Mouse (Mus musculus): Measurements from ENCODE around the gene Ung.

Ung gene

DNA sequence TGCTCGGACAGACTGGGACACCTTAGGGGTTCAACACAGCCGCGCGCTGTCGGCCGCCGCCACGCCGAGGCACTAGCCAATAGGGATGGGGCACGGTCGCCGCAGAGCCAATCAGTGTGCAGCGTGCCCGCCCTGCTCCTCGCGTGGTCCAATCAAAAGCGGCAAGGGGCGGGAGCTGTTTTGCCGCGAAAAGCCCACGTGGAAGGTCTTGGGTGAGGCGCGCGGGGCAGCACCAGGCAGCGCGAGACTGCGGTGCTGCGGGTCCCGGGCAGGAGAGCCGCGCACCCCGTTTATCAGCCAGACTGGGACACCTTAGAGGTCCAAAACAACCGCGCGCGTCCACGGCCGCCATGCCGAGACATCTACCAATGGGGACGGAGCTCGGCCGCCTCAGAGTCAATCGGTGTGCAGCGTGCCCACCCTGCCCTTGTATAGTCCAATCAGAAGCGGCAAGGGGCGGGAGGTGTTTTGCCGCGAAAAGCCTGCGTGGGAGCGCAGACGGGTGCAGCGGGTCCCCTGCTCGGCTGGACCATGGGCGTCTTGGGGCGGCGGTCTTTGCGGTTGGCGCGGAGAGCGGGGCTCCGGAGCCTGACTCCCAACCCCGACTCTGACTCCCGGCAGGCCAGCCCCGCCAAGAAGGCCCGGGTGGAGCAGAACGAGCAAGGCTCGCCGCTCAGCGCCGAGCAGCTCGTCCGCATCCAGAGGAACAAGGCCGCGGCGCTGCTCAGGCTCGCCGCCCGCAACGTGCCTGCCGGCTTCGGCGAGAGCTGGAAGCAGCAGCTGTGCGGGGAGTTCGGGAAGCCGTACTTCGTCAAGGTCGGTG lies 723 bp downstream of the Ung start:
- DNase-seq (ENCODE audit: low read depth, low spot score) = peak; percentile 96

DNA sequence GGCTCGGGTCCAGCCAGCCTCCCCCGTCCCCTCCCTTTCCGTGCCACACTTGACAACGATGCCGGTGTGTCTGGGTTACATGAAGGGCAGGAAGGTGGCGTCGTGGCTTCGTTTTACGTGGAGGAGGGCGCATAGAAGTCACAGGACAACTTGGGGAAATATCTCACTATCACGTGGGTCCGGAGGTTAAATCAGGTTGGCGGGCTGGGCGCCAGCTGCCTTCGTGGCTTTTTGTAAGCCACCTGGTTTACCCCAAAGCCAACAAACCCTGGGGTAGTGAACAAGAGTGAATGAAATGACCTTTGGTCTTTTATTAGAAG lies 1.3 kb downstream of the Ung start:
- DNase-seq (ENCODE audit: low read depth, low spot score) = peak; percentile 84

DNA sequence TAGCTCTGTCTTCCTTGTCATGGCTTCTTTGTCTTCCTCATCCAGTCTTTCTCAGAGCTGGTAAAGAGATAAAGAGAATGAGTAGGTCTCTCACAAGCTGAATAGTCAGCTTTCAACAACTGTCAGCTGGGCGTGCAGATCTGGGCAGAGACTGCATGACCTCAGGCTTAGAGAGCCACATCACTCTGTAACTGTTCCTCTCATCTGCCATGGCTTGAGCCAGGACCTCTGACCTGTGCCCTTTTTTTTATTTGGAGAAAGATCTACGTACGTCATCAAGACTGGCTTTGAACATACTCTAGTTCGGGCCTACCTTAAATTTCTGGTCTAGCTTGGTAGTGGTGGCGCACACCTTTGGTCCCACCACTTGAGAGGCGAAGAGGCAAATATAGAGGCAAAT lies 2.7 kb downstream of the Ung start:
- no peak for DNase-seq (ENCODE audit: low read depth, low spot score)

DNA sequence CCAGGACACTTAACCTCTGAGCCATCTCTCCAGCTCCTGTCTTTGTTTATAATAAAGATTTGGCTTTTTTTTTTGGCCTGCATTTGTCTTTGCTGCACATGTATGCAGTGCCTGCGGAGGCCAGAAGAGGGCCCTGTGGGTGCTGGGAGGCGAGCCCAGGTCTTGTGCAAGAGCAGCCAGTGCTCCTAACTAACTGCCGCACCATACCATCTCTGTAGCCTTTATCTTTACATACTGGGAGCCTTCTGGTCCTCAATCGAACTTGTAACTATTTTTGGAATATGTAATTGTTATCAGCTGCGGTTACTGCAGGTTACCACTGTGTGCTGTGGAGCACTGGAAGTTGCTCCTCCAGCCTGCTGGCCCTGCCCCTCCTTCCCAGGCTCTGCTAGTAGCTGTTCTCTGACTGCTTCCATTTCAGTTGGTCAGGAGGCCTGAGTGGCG lies 3.9 kb downstream of the Ung start:
- peak; percentile 58 for DNase-seq (ENCODE audit: low read depth, low spot score)

DNA sequence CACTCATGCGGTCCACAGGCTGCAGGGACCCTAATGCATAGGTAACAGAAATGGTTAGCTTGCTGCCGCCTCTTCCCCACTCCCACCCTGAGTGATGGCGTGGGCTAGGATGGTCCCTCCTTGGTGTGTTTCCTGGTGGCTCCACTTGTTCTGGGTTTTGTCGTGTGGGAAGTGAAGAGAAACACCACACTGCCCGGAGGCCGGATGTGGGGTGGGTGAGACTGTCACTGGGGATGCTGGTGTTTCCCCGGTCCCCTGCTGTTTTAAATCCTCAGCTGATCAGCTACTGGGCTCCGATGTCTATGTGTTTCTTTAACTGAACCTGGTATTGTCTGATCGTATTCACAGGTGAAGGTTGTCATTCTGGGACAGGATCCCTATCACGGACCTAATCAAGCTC lies 5.3 kb downstream of the Ung start:
- no peak for DNase-seq (ENCODE audit: low read depth, low spot score)

DNA sequence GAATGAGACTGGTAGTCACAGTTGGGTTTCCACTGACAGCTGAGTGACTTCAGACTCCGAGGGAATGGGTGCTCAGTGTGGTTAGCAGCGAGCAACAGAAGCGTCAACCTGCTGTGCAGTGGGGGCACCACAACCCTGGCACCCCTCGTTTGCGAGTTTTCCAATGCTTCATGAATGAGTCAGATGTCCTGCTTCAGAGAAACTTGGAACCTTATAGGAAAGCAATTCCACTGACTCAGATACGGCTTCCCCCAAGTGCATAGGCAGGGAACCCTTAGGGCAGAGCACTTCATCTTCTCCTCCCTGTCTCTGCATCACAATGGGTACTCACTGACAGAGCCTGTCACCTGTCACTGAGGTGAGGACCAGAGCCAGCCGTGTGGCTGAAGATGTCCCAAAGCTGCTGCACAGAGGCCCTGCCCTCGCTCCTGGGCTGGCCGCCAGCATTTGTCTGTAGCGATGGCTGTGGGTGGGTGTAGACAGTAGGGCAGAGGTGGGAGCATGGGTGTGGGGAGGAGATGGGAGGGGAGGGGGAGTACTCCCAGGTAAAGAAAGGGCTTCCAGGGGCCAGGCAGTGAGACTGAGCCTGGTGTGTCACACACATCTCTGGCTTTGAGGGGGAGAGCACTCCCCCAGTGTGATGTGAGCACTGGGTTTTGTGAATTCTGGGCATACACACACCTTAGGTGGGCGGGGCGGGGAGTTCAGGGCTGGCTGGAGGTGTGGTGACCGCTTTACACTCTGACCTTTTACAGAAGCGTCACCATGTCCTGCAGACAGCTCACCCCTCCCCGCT lies 7.5 kb downstream of the Ung start:
- DNase-seq (ENCODE audit: low read depth, low spot score) = no peak

DNA sequence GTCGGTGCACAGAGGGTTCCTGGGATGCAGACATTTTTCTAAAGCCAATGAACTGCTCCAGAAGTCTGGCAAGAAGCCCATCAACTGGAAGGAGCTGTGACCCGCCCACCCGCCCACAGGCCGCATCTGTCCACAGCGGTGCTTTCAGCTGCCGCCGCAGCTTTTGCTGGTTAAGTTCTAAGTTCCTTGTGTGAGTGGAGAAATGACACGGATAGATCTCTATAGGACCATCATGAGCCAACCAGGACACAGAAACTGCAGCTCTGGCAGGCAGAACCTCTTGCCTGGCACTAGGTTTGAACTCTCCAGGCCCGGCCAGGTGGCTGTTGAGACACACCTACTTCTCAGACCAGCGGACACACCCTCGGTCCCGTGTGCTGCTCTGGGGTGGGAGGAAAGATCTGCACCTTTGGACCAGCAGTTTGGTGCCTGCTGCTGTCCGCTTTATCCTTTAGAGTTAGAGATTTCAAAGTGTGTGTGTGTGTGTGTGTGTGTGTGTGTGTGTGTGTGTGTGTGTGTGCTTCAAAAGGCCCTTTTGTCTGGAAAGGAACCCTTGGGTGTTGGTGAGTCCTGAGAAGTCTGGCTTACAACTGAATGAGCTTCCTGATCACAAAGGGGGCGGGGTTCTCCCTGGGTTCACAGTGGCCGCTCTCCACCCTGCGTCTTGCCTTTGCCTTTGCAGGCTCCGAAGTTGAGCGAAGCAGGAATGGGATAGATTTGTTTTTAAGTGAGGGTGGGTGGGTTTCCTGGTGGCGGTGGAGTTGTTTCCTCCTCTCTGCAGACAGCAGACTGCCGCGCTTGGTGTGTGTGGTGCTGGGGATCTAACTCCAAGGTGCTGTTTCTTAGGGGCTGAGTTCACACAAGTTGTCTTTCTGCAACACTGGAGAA lies 8.3 kb downstream of the Ung start:
- peak; percentile 59 for DNase-seq (ENCODE audit: low read depth, low spot score)

DNA sequence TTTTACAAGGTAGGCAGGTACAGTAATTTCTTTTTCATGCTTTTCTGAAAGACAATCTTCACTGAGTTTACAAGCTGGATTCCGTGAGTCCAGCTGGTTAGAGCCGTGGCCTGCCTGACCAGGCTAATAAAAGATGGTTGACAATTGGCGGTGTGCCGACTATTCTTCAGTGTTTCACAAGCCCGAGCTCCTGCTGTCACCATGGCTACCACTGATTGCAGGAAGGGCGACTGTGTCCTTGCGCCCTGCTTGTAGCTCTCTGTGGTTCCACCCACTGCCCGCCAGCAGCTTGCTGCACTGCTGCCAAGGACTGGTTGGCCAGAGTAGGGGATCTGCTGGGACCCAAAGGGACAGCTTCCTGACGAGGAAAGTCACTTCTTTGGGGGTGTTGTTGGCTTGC lies 9.0 kb downstream of the Ung start:
- no peak for DNase-seq (ENCODE audit: low read depth, low spot score)

DNA sequence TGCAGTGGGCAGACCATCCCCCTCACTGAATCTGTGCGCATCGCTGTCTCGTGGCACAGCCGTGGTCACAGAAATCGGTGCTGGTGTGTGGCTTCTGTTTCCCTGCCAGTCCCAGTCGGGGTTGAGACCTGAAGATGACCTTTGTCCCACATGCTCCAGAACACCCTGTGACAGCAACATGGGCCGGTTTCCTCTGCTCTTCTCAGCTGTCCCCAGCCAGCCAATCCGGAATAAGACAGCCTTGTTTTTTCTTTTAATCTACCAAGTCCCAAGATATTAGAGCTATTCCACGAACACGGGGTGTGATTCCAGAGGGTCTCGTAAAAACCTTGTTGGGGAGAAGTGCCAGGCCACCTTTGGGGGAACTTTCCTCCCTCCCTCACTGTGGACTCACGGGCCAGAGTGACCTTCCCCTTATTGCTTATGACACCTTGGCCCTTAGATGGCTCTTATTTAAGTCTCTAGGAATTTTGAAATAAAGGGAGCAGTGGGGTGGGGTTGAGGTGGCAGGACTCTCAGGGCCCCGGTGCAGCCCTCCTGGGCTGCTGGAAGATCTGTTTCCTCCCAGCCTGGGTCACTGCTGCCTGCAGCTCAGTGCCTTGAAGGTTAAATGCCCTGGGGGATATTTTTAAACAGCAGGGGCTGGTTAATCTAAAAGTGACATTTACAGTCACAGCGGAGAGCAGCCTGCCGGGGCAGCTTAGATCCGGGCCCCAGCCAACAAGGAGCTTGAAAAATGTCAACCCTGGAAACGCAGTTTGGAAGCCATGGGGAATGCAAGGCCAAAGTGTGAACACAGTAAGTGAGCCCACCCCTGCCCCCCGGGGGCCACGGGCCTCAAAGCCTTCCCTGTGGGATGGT lies 16.1 kb downstream of the Ung start, which contains the start of gene Acacb:
Acacb (plus strand) TSS at position 508 of the 861 bp plus-strand sequence.
- peak; percentile 52 for DNase-seq (ENCODE audit: low read depth, low spot score)

DNA sequence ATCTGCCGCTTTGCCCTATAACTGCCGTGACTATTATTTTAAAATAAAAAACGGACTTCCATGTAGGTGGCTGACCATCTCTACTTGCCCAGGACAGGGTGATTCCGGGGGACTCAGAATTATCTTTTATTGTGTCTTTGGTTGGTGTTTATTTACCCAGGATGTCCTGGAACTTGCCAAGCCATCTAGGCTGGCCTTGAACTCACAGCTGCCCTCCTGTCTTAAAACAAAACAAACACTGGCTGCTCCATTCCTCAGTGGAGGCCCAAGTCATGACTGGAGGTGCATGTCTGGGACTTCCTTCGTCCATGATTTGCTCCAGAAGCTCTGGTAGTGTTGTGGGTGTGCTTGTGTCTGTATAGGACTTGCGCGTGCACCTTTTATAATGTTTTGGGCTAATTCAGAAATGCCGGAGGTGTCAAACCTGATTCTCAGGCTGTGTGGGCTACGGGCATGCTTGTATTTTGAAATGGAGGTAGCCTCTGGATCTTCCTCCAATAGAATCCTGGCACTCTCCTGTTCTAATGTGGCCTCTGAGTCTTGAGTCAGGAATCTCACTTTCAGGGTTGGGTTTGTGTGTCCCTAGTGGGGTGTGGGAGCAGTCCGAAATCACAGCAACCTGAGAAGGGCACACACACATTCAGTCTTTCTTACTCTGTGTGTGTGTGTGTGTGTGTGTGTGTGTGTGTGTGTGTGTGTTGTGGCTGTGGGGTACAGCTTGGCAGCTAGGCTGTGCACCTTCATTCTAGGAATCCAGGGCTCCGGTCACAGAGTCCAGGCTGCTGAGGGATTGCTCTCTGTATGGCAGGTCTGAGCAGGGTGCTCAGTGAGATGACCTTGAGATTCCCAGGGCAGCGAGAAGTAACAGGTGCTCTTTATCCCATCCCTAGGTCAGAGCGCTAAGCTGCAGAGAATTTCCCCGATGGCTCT lies 17.1 kb downstream of the Ung start:
- no peak for DNase-seq (ENCODE audit: low read depth, low spot score)

DNA sequence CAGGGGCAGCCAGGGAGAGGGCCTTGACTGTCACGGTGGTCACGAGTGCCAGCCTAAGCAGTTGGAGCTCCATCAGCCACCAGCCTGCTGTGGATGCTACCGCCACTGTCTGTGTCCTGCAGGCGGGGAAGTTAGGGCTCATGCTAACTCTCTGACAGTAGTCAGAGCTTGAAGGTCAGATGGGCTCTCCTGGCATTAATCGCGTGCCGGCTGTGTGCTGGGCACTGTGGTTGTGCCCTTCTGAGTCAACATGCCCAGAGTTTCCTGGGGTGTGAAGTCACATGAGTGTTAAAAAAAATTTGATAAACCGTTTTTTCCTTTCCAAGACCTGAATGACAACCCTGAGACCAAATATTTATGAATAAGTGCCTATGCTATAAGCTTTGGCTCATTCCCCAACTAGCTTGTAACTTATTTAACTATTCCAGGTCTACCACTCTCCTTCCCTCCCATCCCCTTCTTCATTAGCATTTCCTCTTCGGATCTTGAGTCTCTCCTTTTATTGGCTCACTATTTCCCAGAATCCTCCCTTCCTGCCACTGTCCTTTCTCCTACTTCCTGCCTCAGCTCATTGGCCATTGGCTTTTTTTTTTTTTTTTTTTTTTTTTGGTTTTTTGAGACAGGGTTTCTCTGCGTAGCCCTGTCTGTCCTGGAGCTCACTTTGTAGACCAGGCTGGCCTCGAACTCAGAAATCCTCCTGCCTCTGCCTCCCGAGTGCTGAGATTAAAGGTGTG lies 22.3 kb downstream of the Ung start:
- peak; percentile 66 for DNase-seq (ENCODE audit: low read depth, low spot score)

DNA sequence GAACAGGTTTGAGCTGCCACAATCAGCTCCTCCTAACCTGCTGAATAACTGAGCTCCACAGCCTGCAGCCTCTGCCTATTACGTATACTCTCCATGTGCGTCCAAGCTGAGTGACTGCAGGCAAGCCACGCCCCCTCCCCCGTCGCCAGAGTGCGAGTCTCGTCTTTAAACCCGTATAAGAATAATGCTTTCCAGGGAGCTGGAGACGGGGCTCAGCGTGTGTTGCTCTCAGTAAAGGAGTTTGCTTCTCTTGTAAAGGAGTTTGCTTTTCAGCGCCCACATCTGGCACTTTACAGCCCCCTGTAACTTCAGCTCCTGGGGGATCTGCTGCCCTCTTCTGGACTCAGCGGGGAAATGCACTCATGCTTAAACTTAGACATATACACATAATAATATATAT lies 23.3 kb downstream of the Ung start:
- DNase-seq (ENCODE audit: low read depth, low spot score) = peak; percentile 89

DNA sequence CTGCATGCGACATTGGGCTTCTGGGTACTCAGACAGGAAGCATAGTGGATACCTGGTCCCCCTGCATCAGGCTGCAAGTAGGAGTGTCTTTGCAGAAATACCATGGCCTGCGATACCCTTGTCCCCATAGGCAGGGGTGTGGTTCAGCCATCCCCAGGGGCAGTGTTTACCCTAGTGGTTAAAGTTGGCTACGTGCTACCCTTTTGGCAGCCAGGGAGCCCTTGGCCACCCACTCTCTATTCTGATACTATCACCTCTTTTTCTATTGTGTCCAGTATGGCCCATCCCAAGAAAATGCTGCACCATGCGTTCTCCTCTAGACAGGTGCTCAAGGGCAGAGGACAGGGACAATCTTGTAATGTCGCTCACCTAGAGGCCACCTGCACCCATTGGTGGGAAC lies 24.6 kb downstream of the Ung start:
- no peak for DNase-seq (ENCODE audit: low read depth, low spot score)

DNA sequence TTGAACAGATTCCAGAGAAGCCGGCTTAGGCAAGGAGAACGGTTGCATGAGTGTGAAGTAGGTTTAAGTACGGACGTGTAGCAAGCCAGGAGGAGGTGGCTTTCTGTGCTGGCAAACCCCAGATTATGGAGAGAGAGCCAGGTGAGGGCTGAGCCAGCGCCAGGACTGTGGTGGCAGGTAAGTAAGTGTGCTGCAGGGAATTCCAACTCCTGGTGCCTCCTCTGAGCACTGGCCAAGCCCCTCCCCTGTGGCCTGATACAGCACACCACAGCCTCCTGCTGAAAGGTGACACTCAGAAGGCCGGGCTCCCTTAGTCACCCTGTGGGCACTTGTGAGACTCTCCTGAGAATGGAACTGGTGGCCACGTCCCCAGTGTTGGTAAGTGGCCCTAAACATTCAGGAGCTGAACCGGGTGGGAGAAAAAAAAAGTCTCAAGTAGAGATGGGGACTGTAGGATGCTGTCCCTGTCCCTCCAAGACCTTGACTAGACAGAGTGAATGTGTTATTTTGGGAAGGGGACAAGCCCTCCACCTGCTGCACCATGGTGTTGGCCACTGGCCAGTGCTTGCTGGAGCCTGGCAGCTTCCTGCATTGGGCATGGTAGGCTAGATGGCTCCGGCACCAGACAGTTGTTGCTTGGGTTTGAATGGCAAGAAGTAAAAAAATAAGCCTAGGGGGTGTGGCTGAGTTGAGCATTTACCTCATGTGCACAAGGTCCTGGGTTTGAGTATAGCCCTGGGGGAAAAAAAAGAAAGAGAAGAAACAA lies 25.2 kb downstream of the Ung start:
- no peak for DNase-seq (ENCODE audit: low read depth, low spot score)

DNA sequence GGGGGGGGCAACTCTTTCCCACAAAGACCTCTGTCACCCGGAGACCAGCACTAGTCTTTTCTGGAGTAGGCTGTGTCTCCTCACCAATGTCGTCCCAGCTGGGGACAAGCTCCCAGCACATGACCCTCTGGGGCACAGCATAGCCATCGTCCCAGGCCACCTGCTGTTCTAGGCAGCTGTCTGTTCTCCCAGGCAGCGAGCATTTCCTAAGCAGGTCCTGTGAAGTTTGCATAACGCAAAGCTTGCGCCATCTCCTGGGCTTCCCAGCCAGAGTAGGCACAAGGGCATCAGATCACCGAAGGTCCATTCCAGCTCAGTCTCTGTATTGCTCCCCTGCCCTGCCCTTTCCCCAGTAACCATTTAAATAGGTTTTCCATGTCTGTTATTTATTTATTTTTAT lies 27.1 kb downstream of the Ung start:
- DNase-seq (ENCODE audit: low read depth, low spot score) = no peak

DNA sequence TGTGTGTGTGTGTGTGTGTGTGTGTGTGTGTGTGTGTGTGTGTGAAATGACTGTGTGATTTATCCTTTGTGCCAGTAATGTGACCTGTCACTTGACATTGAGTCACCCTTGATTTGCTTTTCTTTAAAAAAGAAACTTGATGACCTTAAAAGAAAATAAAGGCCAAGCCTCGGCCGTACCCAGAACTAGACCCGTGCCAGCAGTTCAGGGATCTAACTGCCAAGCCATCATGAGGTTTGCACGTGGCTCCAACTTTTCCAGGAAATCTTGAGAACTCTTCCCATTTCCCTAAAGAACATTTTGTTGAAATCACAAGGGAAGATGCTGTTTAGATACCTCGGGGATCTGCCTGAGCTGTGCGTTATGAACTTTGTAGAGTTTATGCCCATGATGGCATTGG lies 31.2 kb downstream of the Ung start:
- DNase-seq (ENCODE audit: low read depth, low spot score) = no peak

DNA sequence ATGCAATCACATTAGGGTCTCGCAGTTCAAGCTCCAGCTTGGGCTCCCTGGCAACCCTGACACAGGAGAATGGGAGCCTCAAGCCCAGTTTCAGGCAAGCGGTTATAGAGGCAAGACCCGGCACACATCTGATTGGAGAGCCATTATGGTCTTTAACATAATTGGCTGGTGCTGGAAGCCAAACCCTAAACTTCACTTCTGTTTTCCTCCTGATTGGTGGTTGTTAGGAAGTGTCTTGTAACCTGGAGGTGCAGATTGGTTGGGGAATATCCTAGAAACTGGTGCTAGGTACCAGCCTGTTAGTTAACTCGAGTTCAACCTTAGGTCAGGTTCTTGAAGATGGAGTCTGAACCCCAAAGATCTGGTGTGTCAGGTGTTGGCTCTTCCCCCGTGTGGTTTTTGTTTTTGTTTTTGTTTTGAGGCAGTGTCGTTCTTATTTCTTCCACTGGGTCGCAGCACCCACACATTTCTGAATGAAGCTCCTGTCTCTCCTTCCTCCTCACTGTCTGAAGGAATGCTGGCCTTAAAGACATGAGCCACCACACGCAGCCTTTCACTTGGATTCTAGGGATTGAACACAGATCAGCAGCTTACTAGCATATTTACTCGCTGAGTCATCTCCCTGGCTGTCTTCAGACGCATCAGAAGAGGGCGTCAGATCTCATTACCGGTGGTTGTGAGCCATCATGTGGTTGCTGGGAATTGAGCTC lies 32.1 kb downstream of the Ung start:
- peak; percentile 91 for DNase-seq (ENCODE audit: low read depth, low spot score)
